Mouse (Mus musculus): ENCODE measurements at regions not wholly inside any gene's neighbourhood (a gene's known extent, or its start where the extent isn't known, plus 50 kb on each side); places are given as distances from the start of the nearest gene placed in this dataset.

DNA sequence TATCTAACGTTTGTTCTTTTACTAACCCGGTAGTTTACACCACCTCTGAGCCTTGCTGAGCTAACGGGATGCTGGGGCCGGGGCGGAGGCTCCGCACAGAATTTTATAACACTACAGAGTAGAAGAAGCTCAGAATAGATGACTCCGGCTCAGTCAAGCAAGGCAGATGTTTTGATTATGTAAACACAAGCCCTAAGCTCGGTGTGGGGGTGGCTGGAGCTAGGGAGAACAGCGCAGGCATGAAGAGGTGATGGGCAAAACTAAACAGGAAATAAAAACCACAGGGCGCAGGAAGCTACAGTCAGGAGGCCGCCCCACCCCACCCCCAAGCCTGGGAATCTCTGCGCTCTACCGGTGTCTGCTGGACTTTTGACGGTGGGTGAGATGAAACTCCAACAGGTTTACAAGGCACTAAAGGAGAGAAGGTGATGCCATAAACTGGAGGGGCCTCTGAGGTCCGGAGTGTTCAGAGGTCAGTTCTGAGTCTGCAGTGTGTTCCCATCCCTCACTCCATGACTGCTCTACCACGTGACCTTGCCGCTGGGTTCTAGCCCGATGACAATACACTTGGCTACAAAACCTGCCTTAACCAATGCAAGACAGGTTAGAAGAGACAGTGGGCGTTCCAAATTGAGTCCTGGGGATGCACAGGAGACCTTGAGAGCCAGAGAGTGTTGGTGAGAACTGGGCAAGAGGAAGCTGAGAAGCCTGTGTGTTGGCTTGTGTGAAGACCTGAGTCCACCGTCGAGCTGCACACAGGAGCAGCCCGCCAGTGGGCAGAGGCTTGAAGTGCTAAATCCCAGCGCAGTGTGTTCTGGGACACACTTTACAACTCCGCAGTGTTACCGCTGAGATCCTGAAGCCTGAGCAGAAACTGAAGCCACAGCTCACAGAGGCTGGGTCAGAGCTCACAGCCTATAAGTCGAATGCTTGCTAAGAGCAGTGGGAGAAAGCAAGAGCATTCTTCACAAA is 141.9 kb downstream of the Ptpru start:
- Histone ChIP-seq H3K27me3 (ENCODE audit: control insufficient read depth, insufficient read depth, low read length) (no peaks in the 10 kb centered on the region), H3K36me3 (replicated peaks; ENCODE audit: control insufficient read depth, insufficient read depth) (no peaks in the 10 kb centered on the region), H3K4me1 (replicated peaks; ENCODE audit: control insufficient read depth, insufficient read depth, low read length) (no peaks in the 10 kb centered on the region), H3K9ac (no peak overlapping the region), H3K4me2 (replicated peaks) (no peak overlapping the region), H3K4me3 (replicated peaks; ENCODE audit: low read length) (no peak overlapping the region), H3K9me3 (ENCODE audit: control insufficient read depth, low read length) (no peaks in the 10 kb centered on the region), H3K27ac (no peak overlapping the region)
- 78% methylated on average over 26 of the region's 26 CpGs for WGBS
- ATAC-seq (ENCODE audit: low FRiP score) (no peak), DNase-seq (ENCODE audit: low spot score) (no peak)

Measured in hindbrain, embryonic 14.5 days (tissue).